Mouse (Mus musculus) liver, embryonic 11.5 days (tissue): ENCODE measurements around the gene Krtap4-6. TPM values are rescaled to one million over a fixed set of nuclear protein-coding genes. Genes with fewer than 3 reads are reported as not detected.
"Not testable (repeated sequence)": the region's sequence is repeated elsewhere in the genome, so short reads cannot be mapped to it uniquely, and the experiment has no call there.

ENCODE experiments used
- ATAC-seq: fragments of 200-750 bp; cut with Nextera tagmentation; replicated peaks from 2 replicates; pipeline ENCODE4 v1.8.0; 2017; ENCODE audit warnings: moderate number of reproducible peaks, mild to moderate bottlenecking, moderate TSS enrichment, moderate library complexity; ENCODE audit not compliant: low FRiP score
- DNase-seq: peaks from one replicate; pipeline ENCODE4 v3.0.0-alpha.2; 2017; ENCODE audit warnings: low spot score
- H3K27ac ChIP-seq: fragments of 300-500 bp; sonication (generic); 2 replicates; pipeline ENCODE4 v1.5.1; 2014; ENCODE audit warnings: mild to moderate bottlenecking, low read depth, low read length, control low read depth
- H3K27me3 ChIP-seq: fragments of 300-500 bp; sonication (generic); replicated peaks from 2 replicates; pipeline ENCODE4 v1.6.1; 2014; ENCODE audit warnings: low read length, mixed read lengths; ENCODE audit not compliant: control insufficient read depth, insufficient read depth
- H3K36me3 ChIP-seq: fragments of 300-500 bp; sonication (generic); 2 replicates; pipeline ENCODE4 v1.6.1; 2014; ENCODE audit warnings: mild to moderate bottlenecking, low read length, moderate library complexity, mixed read lengths; ENCODE audit not compliant: control insufficient read depth, insufficient read depth
- H3K4me1 ChIP-seq: fragments of 300-500 bp; sonication (generic); replicated peaks from 2 replicates; pipeline ENCODE4 v1.6.1; 2014; ENCODE audit warnings: low read length, mixed read lengths; ENCODE audit not compliant: control insufficient read depth, insufficient read depth
- H3K4me2 ChIP-seq: fragments of 300-500 bp; sonication (generic); 2 replicates; pipeline ENCODE4 v1.6.1; 2014; ENCODE audit warnings: mild to moderate bottlenecking, control low read depth, moderate library complexity
- H3K4me3 ChIP-seq: fragments of 300-500 bp; sonication (generic); 2 replicates; pipeline ENCODE4 v1.5.1; 2014; ENCODE audit warnings: low read depth, low read length, control low read depth
- H3K9ac ChIP-seq: fragments of 300-500 bp; sonication (generic); 2 replicates; pipeline ENCODE4 v1.6.1; 2014; ENCODE audit warnings: low read depth, low read length, control low read depth
- H3K9me3 ChIP-seq: fragments of 300-500 bp; sonication (generic); 2 replicates; pipeline ENCODE4 v1.6.1; 2016; ENCODE audit warnings: low read length, inconsistent platforms, mixed read lengths; ENCODE audit not compliant: control insufficient read depth
- WGBS: fragments of 180-500 bp; shearing (Covaris S2); extraction: QIAGEN DNeasy Blood & Tissue Kit; methylation state at CpG from one replicate; pipeline ENCODE4 v1.1.7; 2014; 5-methylcytosine and 5-hydroxymethylcytosine counted together
- polyA plus RNA-seq: library from polyadenylated mRNA; unstranded; fragments of >200 nt; fragmentation: Nextera tagmentation; extraction: Ambion mirVana; gene quantifications from 2 replicates; pipeline ENCODE4 v1.2.1, GENCODE M21; 2014

The Krtap4-6 gene
- polyA plus RNA-seq, 1 experiment from 2014 or later, result not detected

DNA sequence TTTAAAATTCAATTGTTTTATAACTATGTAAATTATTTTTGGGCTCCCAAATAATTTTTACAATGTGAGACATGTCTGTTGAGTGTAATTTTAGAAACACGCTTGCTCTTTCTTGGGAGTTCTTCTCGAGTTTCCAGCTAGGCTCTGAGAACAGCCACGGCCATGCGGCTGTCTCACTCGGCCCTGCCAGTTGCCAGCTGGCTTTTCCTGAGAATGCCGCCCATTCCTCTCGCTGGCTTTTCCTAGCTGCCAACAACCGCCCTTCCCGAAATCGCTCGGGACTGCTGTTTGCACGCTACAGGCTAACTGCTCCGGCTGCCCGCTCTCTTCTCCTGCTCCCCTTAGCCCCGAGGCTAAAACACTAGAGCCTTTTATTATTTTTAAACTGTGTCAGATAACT lies 19.3 kb downstream of the Krtap4-6 start:
- 83% methylated on average over 15 of the region's 15 CpGs for WGBS

GRCm38 (mm10) chr11:99644351-99644750 lies 21.4 kb downstream of the Krtap4-6 start:
- ATAC-seq, result no peak
- no peak overlapping the region for H3K9ac ChIP-seq
- WGBS, result 64% methylated on average over 3 of the region's 3 CpGs
- no peaks in the 10 kb centered on the region for H3K27me3 ChIP-seq
- no peak overlapping the region for H3K4me3 ChIP-seq
- H3K27ac ChIP-seq, result no peak overlapping the region
- H3K36me3 ChIP-seq, result no peaks in the 10 kb centered on the region
- H3K4me1 ChIP-seq, result no peaks in the 10 kb centered on the region
- DNase-seq, result no peak
- no peaks in the 10 kb centered on the region for H3K9me3 ChIP-seq
- no peak overlapping the region for H3K4me2 ChIP-seq

More for the DNA sequence above, 19.3 kb downstream of the Krtap4-6 start:
- Histone ChIP-seq H3K27ac (no peak overlapping the region), H3K9ac (no peak overlapping the region), H3K9me3 (no peaks in the 10 kb centered on the region), H3K36me3 (no peaks in the 10 kb centered on the region), H3K4me3 (no peak overlapping the region), H3K4me1 (no peaks in the 10 kb centered on the region), H3K27me3 (no peaks in the 10 kb centered on the region), H3K4me2 (no peak overlapping the region)
- ATAC-seq (no peak), DNase-seq (no peak)

DNA sequence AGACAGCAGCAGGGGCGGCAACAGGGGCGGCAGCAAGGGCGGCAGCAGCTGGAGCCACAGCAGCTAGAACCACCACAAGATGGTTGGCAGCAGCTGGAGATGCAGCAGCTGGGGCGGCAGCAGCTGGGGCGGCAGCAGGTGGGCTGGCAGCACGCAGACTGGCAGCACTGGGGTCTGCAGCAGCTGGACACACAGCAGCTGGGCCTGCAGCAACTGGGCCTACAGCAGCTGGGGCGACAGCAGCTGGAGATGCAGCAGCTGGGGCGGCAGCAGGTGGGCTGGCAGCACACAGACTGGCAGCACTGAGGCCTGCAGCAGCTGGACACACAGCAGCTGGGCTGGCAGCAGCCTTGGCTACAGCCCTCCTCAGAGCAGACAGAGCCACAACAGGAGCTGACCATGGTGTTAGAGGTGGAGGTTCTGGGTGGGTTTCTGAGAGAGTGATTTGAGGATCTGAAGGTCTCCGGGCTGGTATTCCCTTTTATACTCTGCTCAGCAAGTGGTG lies 22.1 kb downstream of the Krtap4-6 start, which contains the start of gene Krtap4-7:
Gene Krtap4-7 (minus strand): TSS at position 455 of the 505 bp plus-strand sequence.
- DNase-seq, H3K27me3 ChIP-seq, H3K4me3 ChIP-seq, H3K4me2 ChIP-seq, H3K9me3 ChIP-seq, H3K4me1 ChIP-seq, H3K27ac ChIP-seq, H3K36me3 ChIP-seq, H3K9ac ChIP-seq, ATAC-seq: not testable (repeated sequence)
- 82% methylated on average over 9 of the region's 9 CpGs for WGBS

GRCm38 (mm10) chr11:99640926-99641325 lies 24.8 kb downstream of the Krtap4-6 start:
- Histone ChIP-seq H3K36me3 (no peaks in the 10 kb centered on the region), H3K9me3 (no peaks in the 10 kb centered on the region), H3K4me1 (no peaks in the 10 kb centered on the region), H3K9ac (no peak overlapping the region), H3K4me3 (no peak overlapping the region), H3K27ac (no peak overlapping the region), H3K27me3 (no peaks in the 10 kb centered on the region), H3K4me2 (no peak overlapping the region)
- ATAC-seq (no peak), DNase-seq (no peak)
- WGBS, result 32% methylated on average over 1 of the region's 1 CpGs

DNA sequence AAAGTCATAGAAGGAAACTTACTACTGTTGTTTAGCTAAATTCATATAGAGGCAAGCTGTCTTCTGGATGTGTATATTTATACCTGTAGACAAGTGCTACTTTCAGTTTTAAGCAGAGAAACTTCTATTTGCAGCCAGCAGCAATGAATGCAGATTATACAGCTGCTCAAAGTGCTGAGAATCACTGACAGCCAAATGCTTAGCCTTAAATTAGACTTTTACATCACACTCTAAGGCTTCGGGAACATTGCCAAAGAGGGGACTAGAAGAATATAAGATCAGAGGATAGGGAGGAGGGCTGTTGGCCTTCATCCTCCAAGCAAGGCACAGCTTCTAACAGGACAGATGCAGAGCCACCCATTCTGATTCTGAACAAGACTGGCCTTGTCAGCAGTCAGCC lies 28.7 kb downstream of the Krtap4-6 start:
- H3K4me1 ChIP-seq, result no peaks in the 10 kb centered on the region
- no peaks in the 10 kb centered on the region for H3K27me3 ChIP-seq
- no peak for DNase-seq
- no peaks in the 10 kb centered on the region for H3K36me3 ChIP-seq
- H3K27ac ChIP-seq, result no peak overlapping the region
- no peak overlapping the region for H3K4me2 ChIP-seq
- H3K9me3 ChIP-seq, result no peaks in the 10 kb centered on the region
- WGBS, result 79% methylated on average over 1 of the region's 1 CpGs
- no peak for ATAC-seq
- no peak overlapping the region for H3K9ac ChIP-seq
- no peak overlapping the region for H3K4me3 ChIP-seq

DNA sequence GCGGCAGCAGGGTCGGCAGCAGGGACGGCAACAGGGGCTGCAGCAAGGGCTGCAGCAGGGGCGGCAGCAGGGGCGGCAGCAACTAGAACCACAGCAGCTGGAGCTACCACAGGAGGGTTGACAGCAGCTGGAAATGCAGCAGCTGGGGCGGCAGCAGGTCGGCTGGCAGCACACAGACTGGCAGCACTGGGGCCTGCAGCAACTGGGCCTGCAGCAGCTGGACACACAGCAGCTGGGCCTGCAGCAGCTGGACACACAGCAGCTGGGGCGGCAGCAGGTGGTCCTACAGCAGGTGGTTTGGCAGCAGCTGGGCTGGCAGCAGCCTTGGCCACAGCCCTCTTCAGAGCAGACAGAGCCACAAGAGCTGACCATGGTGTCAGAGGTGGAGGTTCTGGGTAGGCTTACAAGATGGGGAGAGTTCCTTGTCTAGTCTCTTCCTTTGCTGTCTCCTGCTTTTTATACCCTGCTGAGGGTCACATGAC lies 31.1 kb downstream of the Krtap4-6 start, which contains the start of gene Krtap4-2:
Gene Krtap4-2 (minus strand): TSS at position 432 of the 482 bp plus-strand sequence.
- Histone ChIP-seq H3K4me2 (no peak within 1 kb of the TSS), H3K9ac (no peak within 1 kb of the TSS), H3K4me3 (no peak within 1 kb of the TSS), H3K9me3 (no peaks in the 10 kb centered on the region), H3K4me1 (no peaks in the 10 kb centered on the region), H3K36me3 (no peaks in the 10 kb centered on the region), H3K27ac (no peak within 1 kb of the TSS), H3K27me3 (no peaks in the 10 kb centered on the region)
- WGBS, result 47% methylated on average over 8 of the region's 8 CpGs
- no peak for DNase-seq
- no peak for ATAC-seq

- Histone ChIP-seq H3K4me3 (no peak overlapping the region), H3K27me3 (no peaks in the 10 kb centered on the region), H3K27ac (no peak overlapping the region), H3K36me3 (no peaks in the 10 kb centered on the region), H3K9me3 (no peaks in the 10 kb centered on the region), H3K9ac (no peak overlapping the region), H3K4me1 (no peaks in the 10 kb centered on the region), H3K4me2 (no peak overlapping the region)
- 59% methylated on average over 2 of the region's 2 CpGs for WGBS
- DNase-seq (no peak), ATAC-seq (no peak)
These were observed 32.5 kb downstream of the Krtap4-6 start for GRCm38 (mm10) chr11:99633293-99633692.

DNA sequence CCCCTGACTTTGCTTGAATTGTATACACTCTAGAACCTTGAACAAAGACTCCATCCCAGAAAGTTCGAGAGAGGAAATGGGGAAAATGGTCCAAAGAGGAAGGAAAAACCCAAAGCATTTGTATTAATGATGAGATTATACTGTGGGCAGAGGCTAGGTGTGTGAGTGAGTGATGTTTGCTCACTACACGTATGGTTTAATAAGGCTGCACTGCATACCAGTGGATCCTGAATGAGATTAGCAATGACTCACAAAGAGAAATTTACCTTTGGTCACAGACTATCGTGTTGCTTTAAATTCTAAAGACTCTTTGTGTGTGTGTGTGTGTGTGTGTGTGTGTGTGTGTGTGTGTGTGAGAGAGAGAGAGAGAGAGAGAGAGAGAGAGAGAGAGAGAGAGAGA lies 34.9 kb downstream of the Krtap4-6 start:
- H3K9ac ChIP-seq, result no peak overlapping the region
- ATAC-seq (no peak), DNase-seq (no peak)
- H3K36me3 ChIP-seq, result no peaks in the 10 kb centered on the region
- no peak overlapping the region for H3K27ac ChIP-seq
- H3K4me2 ChIP-seq, result no peak overlapping the region
- H3K27me3 ChIP-seq, result no peaks in the 10 kb centered on the region
- no peak overlapping the region for H3K4me3 ChIP-seq
- 68% methylated on average over 3 of the region's 3 CpGs for WGBS
- H3K4me1 ChIP-seq, result no peaks in the 10 kb centered on the region
- H3K9me3 ChIP-seq, result no peaks in the 10 kb centered on the region

- ATAC-seq (no peak), DNase-seq (no peak)
- no peak within 1 kb of the TSS for H3K4me3 ChIP-seq
- H3K4me2 ChIP-seq, result no peak within 1 kb of the TSS
- H3K27me3 ChIP-seq, result no peaks in the 10 kb centered on the region
- H3K9me3 ChIP-seq, result no peaks in the 10 kb centered on the region
- H3K9ac ChIP-seq, result no peak within 1 kb of the TSS
- H3K36me3 ChIP-seq, result no peaks in the 10 kb centered on the region
- no peak within 1 kb of the TSS for H3K27ac ChIP-seq
- 76% methylated on average over 4 of the region's 4 CpGs for WGBS
- no peaks in the 10 kb centered on the region for H3K4me1 ChIP-seq
These were observed 37.6 kb downstream of the Krtap4-6 start, which contains the start of gene Krtap4-1 for GRCm38 (mm10) chr11:99628138-99628537. TSS of gene Krtap4-1 (minus strand) at chr11:99628238.
